Mouse (Mus musculus): ENCODE measurements around the gene Zbtb20.

- TF ChIP-seq CTCF (IDR thresholded peaks at IDR 0.05; ENCODE audit: low read depth) (no peak), EP300 (IDR thresholded peaks at IDR 0.05; ENCODE audit: low read depth) (no peak)
Measured at GRCm38 (mm10) chr16:43286783-43287383, 411.2 kb downstream of the Zbtb20 start.

All from liver, embryonic 14.5 days (tissue).